Mouse (Mus musculus) heart, postnatal 10 days (tissue): ENCODE results near the gene Cadm2. TPM values are rescaled to one million over a fixed set of nuclear protein-coding genes. Genes with fewer than 3 reads are reported as not detected.

Source experiments
- DNase-seq, 2 experiments: peaks; one replicate each; pipeline ENCODE4 v3.0.0; 2021
- intact Hi-C: fragments of 180-260 bp; cut with DNase I; formaldehyde crosslinking; loops from one replicate; pipeline ENCODE4 v1.15.1; 2025
- total RNA-seq, 2 experiments: library from RNA; stranded (reverse); gene quantifications; 2 replicates each; pipeline ENCODE4 v1.2.3; 2021

Gene Cadm2
- total RNA-seq, 2 experiments from 2014 or later: 0.22 to 0.37 TPM

DNA sequence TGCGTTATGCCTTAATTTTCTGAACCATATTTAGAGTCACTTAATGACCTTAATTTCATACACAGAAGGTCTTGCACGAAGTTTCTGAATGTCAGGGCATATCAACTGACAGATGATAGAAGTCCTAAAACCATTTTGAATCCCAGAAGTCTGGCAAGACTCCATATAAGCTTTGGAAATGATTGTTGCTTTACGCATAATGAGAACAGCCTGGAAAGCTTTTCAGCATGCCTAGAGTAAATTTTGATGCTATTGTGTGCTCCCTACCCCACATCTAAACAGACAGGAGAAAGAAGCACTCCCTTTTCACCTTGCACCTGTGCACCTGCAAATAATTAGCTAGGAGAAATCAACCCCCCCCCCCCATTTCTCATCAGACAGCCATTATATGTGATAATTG is 102.4 kb downstream of the Cadm2 start:
- DNase-seq: no peak
- intact Hi-C loops: no loop called here

DNA sequence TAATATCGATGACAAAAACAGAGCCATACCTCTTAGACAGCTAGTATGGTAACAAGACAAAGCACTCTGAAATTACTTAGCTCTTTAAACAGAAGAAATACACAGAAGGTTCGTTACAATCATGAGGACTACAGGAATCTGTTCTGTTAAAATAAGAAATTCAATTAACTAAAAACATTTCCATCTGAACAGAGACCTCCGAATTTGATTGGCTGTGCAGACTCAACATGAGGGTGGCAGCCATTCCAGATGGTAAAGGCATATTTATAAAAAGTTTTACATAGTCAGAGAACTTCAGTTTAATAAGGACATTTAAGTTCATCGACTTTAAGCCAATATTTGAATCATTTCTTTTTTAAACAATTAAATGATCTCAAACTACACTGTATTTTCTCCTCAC is 105.2 kb downstream of the Cadm2 start:
- no peak for DNase-seq
- intact Hi-C loops: no loop called here

DNA sequence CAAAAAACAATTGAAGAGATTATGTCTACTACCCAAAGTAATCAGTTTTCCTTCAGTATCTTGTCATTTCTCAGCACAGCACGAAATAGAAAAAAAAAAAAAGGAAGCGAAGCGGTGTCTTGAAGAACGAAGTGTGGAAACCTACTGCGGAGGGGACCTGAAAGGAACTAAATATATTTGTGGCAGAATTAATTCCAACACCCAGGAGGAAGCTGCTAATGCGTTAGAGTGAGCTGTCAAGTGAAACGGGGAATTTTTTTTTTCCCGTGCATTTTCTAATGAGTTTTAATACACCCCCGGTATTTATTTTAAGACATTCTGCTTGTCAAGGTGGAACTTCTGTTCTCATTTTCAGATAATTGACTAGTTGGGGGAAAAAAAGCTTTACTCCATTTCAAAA is 111.6 kb downstream of the Cadm2 start:
- intact Hi-C loops: no loop called here
- no peak for DNase-seq

DNA sequence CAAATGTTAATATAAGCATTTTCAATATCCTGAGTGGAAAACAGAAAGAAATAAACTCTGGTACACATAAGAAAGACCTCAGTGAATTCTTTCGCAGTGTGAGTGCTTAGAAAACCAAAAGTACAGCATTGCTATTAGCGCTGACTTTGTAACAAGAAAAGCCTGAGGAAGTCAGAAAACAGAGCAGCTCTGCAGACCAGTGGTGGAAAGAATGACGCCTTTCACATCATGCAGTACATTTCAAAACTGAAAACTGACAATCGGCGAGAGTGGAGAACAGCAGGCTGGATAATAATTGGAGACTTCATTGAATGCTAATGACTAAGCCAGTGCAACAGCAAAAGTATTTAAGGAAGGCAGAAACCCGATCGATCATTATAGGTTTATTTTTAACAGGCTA is 138.2 kb downstream of the Cadm2 start:
- intact Hi-C loops: no loop called here
- no peak for DNase-seq

GRCm38 (mm10) chr16:67467041-67467440 is 153.7 kb downstream of the Cadm2 start:
- intact Hi-C loops: no loop called here
- DNase-seq: no peak

DNA sequence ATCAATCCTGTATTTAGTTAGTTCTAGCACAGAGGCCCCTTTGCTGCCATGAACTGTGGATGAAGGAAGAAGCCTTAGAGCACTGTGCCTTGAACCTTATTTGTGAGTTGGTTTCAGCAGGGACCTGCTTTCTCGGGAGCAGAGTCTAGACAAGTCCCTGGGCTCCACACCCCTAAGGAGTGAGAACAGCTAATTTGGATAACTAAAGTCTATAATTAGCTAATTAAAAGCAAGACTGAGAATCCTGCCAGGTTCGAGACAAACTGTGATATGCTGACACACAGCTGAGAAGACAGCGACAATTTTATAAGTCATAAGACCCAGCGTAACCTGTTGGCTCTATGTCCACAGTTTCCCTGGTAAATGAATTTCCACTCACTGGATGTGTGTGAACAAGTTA is 184.4 kb downstream of the Cadm2 start:
- intact Hi-C loops: no loop called here
- DNase-seq: no peak

DNA sequence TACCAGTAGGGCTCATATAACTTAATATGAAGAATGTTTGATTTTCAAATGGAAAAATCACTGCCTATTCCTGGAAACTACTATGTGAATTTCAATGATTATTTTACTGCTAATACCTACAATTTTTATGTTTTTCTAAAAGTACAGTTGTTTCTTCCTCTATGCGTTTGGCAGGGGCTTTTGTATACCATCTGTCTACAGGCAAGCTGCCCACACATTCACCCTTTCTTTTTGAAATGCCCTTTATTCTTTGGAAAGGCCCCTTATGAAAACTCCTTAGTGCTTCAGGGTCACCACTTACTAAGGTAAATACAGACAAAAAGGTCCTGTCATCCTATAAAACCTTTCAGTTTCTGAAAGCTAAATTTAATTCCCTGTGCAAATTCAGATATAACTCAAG is 195.3 kb downstream of the Cadm2 start:
- no peak for DNase-seq
- intact Hi-C loops: no loop called here

- DNase-seq: no peak
- intact Hi-C loops: no loop called here
Observed at GRCm38 (mm10) chr16:67410926-67411325, 209.8 kb downstream of the Cadm2 start.

DNA sequence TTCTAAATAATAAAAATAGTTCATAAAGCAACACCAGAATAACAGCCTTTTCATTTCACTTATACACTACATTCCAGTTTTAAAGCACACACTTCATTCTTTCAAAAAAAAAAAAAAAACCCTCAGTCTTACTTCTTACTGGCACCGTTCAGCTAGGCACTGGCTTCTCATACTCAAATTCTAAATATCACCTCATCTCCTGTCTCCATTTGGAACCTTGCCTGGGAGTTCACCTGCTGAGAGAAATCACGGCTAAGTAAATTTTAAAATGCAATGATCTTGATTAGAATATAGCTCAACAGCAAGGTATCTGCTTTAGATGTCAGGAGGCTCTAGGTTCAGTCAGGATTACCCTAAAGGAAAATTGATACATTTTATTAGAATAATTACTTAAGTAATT is 210.2 kb downstream of the Cadm2 start:
- intact Hi-C loops: no loop called here
- no peak for DNase-seq

DNA sequence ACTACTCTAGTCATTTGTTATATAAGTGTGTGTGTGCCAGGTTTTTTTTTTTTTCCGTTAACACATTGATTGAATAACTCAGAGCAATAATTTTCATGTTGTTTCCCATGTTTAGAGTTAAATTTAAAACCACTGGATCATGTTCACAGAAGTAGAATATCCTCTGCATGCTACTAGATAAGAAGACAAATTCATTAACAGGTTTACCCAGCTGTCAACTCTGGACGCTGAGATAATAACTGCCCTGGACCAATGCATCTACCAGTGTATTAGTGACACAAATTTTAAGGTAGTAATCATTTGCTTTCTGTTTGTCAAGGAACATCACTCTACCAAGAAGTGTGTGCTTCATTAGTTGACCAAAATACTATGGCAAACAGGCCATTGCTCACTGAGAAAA is 253.0 kb downstream of the Cadm2 start:
- intact Hi-C loops: no loop called here
- no peak for DNase-seq

DNA sequence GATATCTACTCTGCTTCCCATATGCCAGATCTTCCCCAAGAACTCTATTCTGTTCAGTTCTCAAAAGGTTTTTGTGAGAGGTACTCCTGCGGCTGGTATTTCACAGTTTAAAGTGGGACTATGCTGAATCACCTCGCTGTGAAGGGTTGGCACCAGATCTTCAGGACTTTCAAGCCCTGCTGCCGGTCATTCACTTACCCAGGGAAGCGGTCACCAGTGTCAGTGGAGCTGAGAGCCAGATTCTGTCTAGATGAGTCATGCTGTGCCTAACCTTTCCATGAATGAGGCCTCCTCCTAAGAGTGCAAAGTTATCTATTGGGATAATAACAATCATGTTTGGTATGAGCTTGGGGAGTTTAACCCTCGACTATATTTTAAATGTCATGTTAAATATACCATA is 272.7 kb downstream of the Cadm2 start:
- intact Hi-C loops: no loop called here
- no peak for DNase-seq

GRCm38 (mm10) chr16:67347561-67347960 is 273.1 kb downstream of the Cadm2 start:
- no peak for DNase-seq
- intact Hi-C loops: no loop called here

DNA sequence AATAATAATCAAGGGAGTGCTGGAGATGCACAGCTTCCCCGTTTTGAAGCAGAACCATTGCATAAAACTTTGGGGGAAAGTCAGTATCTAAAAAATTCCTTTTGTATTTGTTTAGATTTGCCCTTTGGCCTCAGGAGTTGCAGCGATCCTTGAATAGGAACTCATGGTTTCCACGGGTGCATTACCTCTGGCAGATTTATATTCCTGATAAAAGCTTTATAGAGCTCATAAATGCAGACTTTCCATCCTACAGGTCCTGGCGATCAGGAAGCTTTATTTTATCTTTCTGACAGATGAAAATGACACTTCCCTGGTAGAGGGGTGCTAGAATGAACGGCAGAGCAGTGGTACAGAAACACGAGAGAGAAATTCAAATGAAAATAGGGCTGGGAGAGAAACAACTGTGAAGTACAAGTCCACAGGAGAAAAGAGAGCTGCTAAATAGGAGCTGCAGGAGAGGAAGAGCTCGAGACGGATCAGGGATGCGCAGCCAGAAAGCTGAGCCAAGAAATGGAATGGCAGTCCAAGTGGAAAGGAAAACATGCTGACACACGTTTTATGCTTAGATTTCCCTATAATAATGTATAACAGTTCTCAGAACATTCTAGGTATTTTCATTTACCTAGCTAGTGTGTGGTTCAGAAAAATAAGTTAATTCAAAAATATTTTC is 274.0 kb downstream of the Cadm2 start:
- DNase-seq: no peak
- intact Hi-C loops: no loop called here

- intact Hi-C loops: no loop called here
- no peak for DNase-seq
Observed at GRCm38 (mm10) chr16:67344194-67344593, 276.5 kb downstream of the Cadm2 start.

- intact Hi-C loops: no loop called here
- DNase-seq: no peak
Observed at GRCm38 (mm10) chr16:67311033-67311432, 309.7 kb downstream of the Cadm2 start.

DNA sequence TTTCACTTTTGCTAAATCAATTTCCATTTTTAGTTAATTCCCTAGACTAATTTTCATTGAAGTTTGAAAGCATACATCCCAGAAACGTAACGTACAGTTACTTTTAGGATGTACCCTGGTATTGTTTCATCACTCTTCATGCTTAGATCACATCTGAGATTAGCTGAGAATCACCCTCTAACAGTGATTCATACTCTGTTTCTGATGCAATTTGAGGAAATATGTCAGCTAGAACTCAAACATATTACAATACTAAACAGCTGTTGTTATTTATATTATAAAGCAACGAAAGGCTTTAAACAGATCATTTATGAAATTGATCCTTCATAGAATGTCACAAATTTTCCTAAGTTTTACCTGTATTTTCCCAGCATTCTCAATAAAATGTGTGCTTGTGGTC is 336.0 kb downstream of the Cadm2 start:
- intact Hi-C loops: no loop called here
- DNase-seq: no peak

DNA sequence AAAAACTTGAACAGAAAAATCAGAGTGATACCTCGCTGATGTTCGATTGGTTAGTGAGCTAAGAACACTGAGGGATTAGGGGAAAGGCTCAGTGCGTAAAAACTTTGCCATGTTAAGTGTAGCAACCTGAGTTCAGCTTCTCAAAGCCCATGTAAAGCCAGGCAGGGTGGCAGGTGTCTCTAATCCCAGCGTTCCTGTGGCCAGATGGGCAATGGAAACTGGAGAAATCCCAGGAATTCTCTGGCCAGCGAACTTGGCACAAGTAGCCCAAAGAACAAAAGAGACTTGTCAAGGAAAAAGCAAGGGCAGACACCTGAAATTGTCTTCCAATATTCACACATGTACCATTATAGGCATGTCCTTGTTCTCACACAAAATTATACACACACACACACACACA is 377.1 kb downstream of the Cadm2 start:
- no peak for DNase-seq
- intact Hi-C loops: no loop called here

DNA sequence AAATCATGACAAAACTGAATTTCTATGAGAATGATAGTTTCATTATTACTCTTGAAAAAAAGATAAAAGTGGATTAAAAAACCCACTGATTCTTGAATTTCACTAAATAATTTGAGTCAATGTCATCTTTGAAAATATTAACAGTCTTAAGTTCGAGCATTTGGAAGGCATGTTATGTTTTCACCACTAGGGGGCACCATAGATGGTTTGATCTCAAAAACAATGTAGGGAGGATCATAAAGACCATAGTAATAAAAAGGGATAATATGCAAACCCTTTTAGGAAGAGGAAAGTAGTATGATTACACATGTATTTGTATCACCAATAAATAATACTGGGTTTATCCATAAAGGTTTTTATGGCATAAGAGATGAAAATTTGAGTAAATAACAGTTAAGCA is 385.8 kb downstream of the Cadm2 start:
- intact Hi-C loops: no loop called here
- no peak for DNase-seq

- intact Hi-C loops: no loop called here
- DNase-seq: no peak
Observed at GRCm38 (mm10) chr16:67226696-67227095, 394.0 kb downstream of the Cadm2 start.

GRCm38 (mm10) chr16:67203329-67203728 is 417.4 kb downstream of the Cadm2 start:
- intact Hi-C loops: no loop called here
- DNase-seq: no peak

DNA sequence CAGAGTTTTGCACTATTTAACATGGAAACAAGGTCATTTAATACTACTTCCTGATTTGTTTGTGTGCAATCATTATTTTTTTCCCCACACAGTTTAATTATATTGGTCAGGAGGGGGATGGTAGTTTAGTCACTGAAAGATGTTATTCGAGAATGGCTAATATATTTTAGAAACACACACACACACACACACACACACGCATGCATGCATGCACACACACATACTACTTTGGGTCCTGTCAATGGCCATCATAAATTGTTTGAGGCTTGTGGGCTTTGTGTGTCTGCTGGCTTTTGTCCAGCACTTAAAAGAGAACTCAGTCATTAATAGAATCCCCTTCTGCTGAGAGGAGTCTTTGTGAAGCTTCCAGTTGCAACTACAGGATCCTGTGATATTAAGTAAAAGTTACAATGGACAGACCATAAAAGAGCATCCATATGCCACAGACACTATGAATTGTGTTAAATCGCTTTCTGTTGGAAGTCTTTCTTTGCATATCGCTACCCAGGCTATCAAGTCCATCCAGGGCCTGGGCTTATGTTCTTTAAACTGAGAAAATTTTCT is 427.8 kb downstream of the Cadm2 start:
- intact Hi-C loops: no loop called here
- DNase-seq: no peak

- no peak for DNase-seq
- intact Hi-C loops: no loop called here
Observed at GRCm38 (mm10) chr16:67192395-67192794, 428.3 kb downstream of the Cadm2 start.

GRCm38 (mm10) chr16:67186322-67186721 is 434.4 kb downstream of the Cadm2 start:
- intact Hi-C loops: no loop called here

More at GRCm38 (mm10) chr16:67186322-67186721, 434.4 kb downstream of the Cadm2 start:
- no peak for DNase-seq
